Mouse (Mus musculus): ENCODE results near the gene Traf2. TPM values are rescaled to one million over a fixed set of nuclear protein-coding genes. Genes with fewer than 3 reads are reported as not detected.

Traf2 gene
- total RNA-seq, 2 experiments from 2014 or later, result 10.5 to 10.9 TPM

DNA sequence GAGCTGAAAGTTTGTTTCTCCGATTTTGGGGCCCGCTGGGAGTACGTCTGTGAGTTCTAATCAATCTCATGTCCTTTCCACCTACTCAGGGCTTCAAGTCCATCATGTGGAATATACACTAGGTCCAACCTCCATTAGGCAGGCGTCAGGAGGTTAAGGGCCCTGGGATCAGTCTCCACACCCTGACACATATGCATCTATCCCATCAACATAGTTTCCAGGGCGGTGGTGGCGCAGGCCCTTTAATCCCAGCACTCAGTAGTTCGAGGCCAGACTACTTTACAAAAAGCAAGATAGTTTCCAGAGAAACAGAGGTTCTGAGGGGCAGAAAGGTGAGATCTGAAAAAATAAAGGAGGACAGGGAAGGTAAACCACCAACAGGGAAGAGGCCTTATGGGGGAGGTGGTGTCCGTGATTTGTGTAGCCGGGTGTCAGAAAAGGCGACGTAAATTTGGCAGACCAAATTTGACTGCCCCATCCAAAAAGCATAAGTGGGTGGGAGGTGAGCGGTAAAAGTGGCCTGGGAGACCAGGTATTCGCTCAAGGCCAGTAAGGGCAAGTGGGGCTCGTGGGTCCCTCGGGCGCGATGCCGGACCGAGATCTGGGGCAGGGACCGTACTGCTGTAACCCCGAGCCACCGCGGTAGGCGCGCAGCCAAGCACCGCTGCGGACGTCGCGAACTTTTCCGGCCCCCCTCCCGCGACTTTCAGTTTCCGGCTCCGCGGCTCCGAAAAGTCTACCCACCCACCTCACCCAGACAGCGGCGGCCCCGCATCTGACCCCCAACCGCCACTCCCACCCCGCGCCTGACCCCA, 537 bp downstream of the Traf2 start:
- no peak for DNase-seq

DNA sequence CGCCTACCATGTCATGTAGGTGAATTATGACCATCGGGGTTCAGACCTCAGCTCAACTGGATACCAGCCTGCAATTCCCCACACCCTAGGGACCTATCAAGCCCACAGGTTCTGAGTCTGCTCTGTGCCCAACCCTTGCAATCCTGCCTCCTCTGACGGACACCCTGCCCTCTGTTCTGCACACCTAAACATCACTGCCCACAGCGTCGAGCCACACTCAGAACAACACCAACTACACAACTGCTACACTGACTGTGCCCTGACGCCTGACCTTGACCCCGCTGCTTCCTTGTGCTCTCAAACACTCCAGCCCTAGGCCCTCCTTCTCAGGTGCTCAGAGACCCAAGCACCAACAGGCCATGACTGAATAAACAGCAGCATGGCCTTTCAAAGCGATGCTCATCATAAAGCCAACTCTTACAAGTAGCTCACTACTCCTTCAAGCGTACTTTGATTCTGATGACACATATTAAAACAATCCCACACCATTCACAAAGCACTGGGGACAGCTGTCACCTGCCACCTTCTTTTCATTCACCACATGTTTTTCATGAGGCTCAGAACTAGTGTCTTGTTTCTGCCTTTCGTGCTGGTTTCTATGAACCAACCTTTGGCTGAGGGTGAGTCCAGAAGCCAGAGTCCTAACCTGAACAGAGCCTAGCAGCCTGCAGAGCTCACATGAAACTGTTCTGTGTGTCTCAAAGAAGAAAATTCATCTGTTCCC, 4.9 kb downstream of the Traf2 start:
- DNase-seq, result no peak

DNA sequence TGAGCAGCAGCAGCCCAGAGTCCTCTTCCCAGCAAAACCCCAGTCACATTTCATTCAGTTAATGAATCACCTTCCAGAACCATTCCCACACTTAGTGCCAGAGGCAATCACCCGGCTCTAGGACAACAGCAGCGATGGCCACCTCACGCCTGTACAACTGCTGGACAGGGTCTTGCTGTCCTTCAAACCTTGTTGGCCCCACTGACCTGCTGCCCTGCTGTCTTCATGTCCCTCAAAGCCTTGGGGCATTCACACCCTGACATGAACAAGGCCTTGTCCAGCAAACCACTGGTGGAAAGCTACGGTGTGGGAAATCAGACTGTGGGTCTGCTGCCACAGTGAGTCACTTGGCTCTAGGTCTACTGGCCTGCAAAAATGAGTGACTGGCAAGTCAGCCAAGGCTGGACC, 6.2 kb downstream of the Traf2 start:
- no peak for DNase-seq

DNA sequence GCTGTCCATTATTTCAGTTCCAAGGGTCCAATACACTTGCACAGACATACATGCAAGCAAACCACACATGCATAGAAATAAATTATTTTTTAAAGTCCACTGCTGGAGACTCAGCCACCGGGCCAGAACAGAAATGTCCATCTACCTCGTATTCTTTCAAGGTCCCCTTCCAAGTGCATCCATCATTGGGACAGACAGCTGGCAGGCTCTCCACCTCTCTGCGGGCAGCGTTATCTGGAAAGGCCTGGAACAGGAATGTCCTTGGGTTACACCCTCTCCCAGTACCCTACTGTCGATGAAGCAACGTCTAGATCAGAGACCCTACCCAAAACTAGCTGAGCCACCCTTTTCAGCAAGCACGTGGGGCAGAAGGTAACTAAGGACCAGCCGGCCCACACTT, 10.2 kb downstream of the Traf2 start:
- DNase-seq, result peak; percentile 38

DNA sequence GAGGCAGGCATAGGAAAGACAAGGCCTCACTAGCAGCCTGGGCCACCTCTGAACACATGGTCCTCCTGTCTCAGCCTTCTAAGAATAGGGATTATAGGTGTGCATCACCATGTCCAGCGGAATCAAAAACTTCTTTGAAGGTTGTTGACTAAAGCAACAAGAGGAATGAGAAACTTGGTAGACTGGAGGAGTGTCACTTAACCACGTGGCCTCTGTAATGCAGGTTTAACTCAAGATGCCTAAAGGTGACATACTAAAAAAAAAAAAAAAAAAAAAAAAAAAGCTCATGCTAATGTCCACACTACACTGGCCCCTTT, 11.9 kb downstream of the Traf2 start:
- no peak for DNase-seq

DNA sequence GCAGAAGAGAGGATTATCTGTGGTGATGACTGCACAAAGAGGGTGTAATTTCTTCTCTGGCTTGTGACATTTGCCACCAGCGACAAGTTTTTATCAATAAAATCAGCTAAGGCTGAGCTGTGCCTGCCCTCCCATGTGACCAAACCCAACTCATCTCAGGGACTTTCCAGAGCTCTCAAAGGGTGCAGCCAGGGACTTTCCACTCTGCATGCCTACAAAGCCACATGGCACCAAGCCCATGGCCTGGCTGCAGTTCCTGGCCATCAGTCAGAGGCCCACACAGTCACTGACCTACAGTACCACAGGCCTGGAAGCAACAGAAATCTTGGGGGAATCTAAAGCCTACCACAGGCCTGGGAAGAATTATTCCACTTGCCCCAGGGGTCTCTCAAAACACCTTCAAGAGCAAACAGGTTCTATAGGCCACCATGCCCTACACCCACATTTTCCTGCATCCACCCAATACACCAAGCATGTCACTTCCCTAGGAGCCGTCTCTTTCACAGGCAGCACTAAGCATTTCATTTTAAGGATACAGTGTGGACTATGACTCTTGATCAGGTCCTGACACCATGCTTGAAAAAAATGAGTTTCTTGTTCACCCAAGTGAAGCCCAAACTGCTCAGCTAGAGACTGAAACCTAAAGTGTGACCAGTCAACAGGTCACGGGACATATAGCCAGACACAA, 12.4 kb downstream of the Traf2 start:
- DNase-seq, result peak; percentile 86

DNA sequence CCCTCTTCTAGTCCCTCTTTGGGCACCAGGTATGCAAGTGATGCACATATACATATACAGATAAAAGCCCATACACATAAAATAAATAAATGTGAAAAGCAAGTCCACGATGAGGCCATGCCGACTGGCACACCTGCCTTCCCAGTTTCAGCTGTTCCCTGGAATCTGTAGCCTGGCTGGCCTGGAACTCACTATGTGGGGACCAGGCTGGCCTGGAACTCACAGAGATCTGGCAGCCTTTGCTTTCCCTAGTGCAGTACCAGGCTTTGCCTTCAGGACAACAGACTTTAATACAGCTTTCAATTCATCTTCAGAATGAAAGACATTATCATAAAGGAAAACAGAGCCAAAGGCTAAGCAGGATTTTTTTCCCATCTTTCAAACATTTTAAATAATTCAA, 13.0 kb downstream of the Traf2 start:
- no peak for DNase-seq

DNA sequence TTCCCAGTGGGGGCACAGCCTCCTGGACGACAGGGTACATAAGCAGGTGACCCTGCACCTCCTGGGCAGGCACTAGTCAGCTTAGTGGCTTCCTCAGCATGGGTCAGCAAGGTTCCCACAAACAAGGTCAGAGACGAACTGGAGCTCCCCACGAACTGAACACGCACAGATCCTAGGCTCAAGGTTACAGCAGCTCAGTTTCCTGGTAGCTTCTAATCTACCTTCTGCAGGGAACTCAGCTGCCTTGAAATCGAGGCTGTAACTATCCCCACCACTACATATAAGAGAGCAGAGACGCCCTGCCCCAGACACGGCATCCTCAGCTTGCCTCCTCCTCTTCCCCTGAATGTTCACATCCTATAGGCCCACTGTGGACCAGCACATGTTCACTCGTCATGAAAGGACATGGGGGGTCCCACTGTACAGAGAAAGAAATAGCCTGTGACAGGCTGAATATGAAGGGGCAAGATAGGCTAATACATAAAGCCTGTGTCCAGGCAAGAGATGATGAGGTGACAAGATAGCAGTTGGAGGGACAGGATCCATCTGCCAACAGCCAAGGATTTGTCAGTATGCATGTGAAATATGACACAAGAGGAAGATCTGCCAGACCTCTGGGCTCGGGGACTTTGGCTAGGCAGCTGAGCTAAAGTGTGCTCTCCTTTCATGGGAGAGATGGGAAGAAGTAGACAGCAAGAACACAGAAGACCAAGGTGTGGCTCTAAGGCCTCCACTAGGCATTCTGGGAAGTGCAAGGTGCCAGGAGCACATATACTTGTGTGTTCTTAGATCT, 20.0 kb downstream of the Traf2 start:
- DNase-seq, result no peak

DNA sequence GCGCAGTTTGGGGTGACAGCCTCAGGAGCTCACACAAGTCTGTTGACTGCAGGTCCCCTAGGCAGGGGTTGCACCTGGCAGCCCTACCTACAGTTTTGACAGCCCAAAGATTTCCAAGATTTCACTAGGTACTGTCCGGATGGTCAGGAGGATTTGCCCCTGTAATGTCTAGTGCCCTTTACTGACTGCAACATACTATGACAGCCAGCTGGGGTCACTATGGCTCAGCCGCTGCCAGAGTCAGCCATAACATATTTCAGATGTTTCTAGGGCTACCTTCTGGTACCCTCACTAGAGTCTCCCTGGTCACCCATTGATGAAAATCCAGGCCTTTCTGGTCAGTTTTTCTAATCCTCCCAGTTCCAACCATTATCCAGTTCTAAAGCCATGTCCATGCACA, 36.8 kb downstream of the Traf2 start:
- no peak for DNase-seq

DNA sequence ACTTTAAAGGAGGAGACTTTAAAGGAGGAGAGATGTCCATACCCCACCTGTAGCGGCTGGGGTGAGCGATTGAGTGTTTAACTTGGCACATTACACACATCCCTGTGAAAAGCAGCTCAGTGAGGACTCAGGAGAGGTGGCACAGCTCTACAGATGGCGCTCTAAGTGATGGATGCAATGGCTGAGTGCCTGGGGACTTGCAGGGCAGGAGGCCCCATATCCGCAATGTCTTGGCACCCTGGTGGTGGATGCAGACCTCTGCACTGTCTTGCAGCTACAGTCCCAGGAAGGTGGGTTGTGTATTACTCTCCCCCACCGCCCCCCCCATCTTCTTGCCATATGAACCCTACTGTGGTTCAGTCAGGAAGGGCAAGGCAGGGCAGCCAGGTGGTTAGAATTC, 39.8 kb downstream of the Traf2 start:
- no peak for DNase-seq

DNA sequence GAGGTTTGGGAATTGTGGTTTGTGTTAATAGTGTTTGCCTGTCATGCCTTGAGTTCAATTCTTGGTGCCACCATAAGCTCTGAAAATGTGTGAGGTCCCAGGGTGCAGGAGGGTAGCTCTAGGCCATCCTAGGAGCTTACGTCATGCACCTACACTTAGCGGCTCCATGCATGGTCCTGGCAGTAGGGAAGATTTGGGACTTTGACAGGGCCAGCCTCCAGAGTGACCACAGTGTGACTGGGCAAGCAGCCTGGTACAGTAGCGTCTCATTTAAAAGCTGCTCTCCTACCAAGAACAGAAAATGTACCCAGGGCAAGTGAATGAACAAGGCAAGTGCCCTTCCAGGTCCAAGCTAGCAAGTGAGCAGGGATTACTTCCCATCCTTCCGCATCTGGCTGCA, 40.9 kb downstream of the Traf2 start:
- DNase-seq, result no peak

DNA sequence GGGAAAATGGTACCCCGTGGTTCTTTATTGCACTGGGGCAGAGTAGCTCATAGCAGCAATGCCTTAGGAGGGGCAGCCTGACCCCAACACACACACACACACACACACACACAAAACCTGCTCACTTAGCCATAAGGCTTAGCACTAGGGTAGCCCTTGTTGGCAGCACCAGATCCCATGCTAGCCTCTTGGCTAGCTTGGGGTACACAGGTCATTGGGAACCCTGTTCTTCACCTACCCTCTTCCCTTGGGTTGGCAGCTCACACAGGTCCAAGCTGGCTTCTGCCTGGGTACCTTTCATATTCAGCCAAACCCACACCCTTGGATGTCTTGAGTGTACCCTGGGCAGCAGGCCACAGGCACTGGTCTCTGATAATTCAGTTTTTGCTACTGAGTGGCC, 41.7 kb downstream of the Traf2 start:
- no peak for DNase-seq

DNA sequence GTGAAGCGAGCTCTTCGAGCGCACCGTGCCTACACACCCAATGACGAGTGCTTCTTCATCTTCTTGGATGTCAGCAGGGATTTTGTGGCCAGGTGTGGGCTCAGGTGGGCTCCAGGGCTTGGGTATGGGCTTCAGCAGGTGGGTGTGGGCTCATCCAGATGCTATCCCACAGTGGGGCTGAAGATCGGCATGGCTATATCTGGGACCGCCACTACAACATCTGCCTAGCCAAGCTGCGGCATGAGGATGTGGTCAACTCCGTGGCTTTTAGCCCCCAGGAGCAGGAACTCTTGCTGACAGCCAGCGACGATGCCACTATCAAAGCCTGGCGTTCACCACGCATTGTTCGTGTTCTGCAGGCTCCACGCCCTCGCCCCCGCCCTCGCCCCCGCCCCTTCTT, 42.2 kb downstream of the Traf2 start:
- DNase-seq, result no peak

DNA sequence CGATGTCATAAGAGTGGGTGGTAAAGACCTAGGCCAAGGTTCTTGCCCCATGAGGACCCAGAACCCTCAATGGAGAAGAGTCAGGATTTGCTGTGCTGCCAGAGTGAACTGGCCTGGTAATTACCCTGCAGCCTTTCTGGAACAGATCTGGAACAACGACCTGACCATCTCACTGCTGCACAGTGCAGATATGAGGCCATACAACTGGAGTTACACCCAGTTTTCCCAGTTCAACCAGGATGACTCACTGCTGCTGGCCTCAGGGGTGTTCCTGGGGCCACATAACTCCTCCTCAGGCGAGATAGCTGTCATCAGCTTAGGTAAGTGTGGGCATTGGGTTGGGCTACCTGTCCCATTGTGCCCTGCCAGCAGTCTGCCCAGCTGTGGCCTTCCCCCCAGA, 44.0 kb downstream of the Traf2 start:
- DNase-seq, result no peak

DNA sequence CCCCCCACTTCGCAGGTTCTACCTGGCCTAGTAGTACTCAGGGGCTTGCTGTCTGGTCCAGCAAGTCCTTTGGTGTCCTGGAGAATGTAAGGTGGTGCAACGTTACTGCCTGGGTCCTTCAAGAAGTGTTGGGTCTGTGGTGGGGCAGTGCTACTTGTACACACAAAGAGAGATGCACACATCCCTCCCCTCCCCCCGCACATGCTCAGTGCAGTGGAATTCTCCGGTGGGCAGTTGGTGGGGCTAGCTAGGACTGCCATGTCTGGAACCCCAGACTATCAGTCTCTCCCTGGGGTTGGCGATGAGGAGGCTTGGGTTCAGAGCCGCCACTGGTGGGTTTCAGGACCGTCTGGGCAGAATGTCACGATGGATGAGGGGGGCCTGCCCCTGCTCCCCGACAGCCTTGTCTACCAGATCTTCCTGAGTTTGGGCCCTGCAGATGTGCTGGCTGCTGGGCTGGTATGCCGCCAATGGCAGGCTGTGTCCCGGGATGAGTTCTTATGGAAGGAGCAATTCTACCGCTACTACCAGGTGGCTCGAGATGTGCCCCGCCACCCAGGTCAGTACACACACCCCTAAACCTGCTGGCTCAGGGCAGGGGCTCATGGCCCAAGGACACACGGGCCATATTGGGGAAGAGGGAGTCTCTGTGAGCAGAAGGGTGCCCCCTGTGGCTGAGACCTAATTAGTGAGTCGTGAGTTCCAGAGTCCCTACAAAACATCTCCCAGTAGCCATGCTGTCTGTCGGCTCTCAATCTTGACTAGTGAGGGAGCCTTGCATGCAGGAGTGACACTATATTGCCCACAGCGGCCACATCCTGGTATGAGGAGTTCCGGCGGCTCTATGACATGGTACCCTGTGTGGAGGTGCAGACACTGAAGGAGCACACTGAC, 44.9 kb downstream of the Traf2 start, which contains the start of gene C8g:
C8g (minus strand) TSS at position 127 of the 894 bp plus-strand sequence.
- no peak for DNase-seq

DNA sequence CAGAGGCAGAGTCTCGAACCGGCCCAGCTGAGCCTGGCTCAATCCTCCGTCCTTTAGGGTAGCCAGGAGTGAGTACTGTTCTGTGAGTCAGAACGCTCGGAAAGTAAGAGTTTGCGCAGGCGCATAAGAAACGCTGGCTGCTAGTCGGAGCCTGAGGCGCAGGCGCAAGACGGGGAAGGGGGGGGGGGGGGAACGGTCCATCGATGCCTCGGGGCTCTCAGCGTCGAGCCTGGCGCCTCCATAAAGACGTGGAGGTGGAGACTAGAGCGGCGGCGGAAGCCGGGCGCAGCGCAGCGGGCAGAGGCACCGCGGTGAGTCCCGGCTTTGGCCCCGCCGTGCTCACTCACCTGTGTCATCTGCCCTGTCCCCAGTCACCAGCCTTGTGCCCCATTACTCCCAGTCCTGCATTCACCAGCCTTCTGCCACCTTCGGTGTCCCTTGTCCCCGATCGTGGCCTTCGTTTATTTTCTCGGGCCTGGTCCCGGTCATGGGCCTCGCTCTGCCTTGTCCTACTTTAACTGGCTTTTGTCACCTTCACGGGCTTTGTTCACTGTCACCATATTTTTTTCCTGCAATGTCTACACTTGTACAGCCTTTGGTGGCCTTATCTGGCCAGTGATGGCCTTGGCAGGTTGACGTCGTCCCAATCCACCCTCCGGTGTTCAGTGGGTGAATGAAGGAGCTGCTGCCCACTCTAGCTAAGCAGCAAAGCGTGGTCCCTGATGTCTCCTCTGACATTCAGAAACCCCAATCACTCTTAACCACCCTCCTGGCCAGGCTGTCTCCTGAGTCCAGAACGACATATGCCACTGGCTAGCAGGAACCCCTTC, 45.9 kb downstream of the Traf2 start, which contains the start of gene Fbxw5:
Fbxw5 (plus strand) TSS at position 175 of the 830 bp plus-strand sequence.
- peak; percentile 88 for DNase-seq

DNA sequence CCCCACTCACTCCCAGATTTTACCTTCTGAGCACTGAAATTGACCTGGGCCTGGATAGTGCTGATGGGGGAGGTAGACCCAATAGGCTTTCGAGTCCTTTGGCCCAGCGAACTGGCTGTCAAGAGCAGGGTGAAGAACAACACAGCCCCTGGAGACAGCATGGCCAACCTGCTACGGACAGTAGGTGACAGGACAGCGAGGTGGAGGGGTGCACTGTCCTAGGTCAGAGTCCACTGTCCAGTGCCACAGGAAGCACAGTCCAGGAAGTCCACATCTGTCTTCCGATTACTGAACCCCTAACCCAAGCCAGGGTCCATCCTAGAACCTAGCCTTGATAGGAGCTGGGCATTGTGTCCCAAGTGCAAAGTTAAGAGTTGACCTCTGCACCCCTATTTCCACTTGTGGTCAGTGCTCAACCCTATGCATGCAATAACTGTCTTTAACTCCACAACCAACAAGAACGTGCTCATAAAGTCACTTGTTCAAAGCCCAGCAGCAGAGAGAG, 46.6 kb downstream of the Traf2 start:
- no peak for DNase-seq

DNA sequence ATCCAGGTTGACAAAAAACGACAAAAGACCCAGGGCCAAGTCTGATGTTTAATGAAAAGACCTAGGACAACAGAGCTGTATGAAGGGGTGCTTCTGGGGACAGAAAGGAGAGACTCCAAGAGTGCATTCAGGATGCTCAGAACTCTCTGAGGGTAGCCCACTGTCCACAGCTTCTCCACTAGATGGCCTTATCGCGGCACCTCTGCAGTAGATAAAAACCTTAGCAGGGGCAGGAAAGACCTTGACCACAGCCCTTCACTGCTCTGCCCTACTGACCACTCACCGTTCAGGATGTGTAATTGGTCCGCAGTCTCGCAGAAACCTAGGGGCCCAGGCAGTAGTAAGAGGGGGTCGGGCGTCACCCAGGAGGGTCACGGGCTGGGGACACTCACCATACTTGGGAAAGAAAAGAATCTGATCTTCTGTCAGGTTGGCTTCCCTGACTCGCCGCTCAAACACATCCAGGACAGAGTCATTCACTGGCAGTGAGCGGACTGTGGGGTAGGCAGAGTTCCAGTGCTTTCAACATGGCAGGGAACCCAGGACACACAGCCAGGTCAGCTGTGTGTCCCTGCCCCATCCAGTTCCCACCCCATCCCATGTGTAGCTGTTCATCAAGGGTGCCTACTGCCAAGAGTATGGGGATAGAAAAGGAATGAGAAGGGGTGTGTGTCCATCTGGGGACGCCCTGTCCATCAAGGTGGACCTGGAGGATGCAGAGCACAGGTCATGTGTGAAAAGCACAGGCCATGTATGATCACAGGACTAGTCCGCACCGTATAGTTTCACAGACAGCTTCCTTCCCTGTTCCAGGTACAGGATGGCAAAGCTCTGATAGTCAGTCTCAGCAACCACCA, 47.9 kb downstream of the Traf2 start:
- DNase-seq, result no peak

Data from gastrocnemius, postnatal 25 days (tissue).